Mouse (Mus musculus): ENCODE measurements around the gene Tmem255a. TPM values are rescaled to one million over a fixed set of nuclear protein-coding genes. Genes with fewer than 3 reads are reported as not detected.

The Tmem255a gene
- total and polyA plus RNA-seq, 2 experiments from 2014 or later, result 38.5 to 41.4 TPM

DNA sequence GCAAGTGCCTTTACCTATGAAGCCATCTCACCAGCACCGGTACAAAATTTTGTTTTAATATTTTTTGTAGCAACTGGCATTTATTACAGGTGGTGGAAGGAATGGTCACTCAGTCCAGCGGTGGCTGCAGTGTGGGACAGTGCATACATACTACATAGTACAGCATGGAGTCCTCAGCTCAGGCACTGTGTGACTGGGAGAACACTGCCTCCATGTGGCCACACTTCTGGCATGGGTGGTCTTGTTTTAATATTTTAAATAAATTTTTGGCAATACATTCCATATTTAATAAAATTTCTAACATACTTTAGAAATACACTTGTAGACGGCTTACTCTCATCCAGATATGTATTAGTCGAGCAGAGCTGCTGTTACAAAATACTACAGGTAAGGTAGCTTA lies 85.6 kb downstream of the Tmem255a start:
- no peak for TF ChIP-seq CTCF (IDR thresholded peaks at IDR 0.05; ENCODE audit: low read depth)
- no peak overlapping the region for H3K9ac ChIP-seq (replicated peaks; ENCODE audit: low read length)
- no peaks in the 10 kb centered on the region for H3K36me3 ChIP-seq (ENCODE audit: insufficient read depth, low read length)
- no peak overlapping the region for H3K27ac ChIP-seq
- H3K9me3 ChIP-seq (ENCODE audit: low read length), result no peaks in the 10 kb centered on the region
- no peaks in the 10 kb centered on the region for H3K27me3 ChIP-seq (ENCODE audit: insufficient read depth, low read length)
- 84% methylated on average over 4 of the region's 4 CpGs for WGBS
- H3K4me1 ChIP-seq (ENCODE audit: insufficient read depth, low read length), result no peaks in the 10 kb centered on the region
- no peak for DNase-seq (ENCODE audit: low spot score)
- no peak overlapping the region for H3K4me3 ChIP-seq (ENCODE audit: low read length)
- no peak overlapping the region for H3K4me2 ChIP-seq (ENCODE audit: low read depth, low read length)
- ATAC-seq, result no peak

DNA sequence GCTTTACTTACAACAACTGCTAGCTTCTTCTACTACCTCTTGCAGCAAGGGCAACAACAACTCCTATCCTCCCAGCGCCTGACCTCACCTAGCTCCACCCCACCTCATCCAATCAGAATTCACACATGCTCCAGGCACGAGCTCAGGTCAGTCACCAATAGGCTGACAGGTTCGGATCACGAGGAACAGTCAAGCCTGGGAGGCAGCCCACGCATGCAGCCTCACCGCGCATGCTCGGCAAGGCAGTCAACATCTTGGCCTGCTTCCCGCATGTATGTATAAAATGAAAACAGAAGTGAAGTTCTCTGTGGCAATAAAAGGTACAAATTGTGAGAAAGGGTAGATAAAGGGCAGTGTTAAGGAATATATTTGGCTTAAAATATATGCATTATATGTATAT lies 86.2 kb downstream of the Tmem255a start:
- TF ChIP-seq CTCF (IDR thresholded peaks at IDR 0.05; ENCODE audit: low read depth), result no peak
- Histone ChIP-seq H3K4me1 (ENCODE audit: insufficient read depth, low read length) (no peaks in the 10 kb centered on the region), H3K4me3 (ENCODE audit: low read length) (no peak overlapping the region), H3K4me2 (ENCODE audit: low read depth, low read length) (no peak overlapping the region), H3K9me3 (ENCODE audit: low read length) (no peaks in the 10 kb centered on the region), H3K9ac (replicated peaks; ENCODE audit: low read length) (no peak overlapping the region), H3K27ac (no peak overlapping the region), H3K27me3 (ENCODE audit: insufficient read depth, low read length) (no peaks in the 10 kb centered on the region), H3K36me3 (ENCODE audit: insufficient read depth, low read length) (no peaks in the 10 kb centered on the region)
- ATAC-seq (no peak), DNase-seq (ENCODE audit: low spot score) (no peak)
- WGBS, result 84% methylated on average over 9 of the region's 9 CpGs

DNA sequence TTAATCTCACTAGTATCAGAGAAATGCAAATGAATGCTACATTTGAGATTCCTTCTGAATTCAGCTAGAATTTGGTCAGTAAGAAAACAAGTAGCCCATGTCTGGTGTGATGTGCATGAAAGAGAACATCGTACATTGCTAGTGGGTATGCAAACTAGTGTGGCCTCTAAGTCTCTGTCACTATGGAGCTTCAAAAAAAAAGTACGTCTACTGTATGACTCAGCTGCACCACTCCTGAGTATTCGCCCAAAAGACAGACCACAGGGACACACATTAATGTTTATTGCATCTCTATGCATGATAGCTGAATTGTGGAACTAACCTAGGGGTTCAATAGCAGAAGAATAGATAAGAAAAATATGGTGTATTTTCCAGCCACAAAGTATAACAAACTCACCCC lies 86.9 kb downstream of the Tmem255a start:
- 86% methylated on average over 3 of the region's 3 CpGs for WGBS
- no peak overlapping the region for H3K27ac ChIP-seq
- H3K27me3 ChIP-seq (ENCODE audit: insufficient read depth, low read length), result no peaks in the 10 kb centered on the region
- no peak overlapping the region for H3K4me3 ChIP-seq (ENCODE audit: low read length)
- no peaks in the 10 kb centered on the region for H3K4me1 ChIP-seq (ENCODE audit: insufficient read depth, low read length)
- DNase-seq (ENCODE audit: low spot score) (no peak), ATAC-seq (no peak)
- no peak overlapping the region for H3K4me2 ChIP-seq (ENCODE audit: low read depth, low read length)
- TF ChIP-seq CTCF (IDR thresholded peaks at IDR 0.05; ENCODE audit: low read depth), result no peak
- H3K9ac ChIP-seq (replicated peaks; ENCODE audit: low read length), result no peak overlapping the region
- no peaks in the 10 kb centered on the region for H3K36me3 ChIP-seq (ENCODE audit: insufficient read depth, low read length)
- H3K9me3 ChIP-seq (ENCODE audit: low read length), result no peaks in the 10 kb centered on the region

DNA sequence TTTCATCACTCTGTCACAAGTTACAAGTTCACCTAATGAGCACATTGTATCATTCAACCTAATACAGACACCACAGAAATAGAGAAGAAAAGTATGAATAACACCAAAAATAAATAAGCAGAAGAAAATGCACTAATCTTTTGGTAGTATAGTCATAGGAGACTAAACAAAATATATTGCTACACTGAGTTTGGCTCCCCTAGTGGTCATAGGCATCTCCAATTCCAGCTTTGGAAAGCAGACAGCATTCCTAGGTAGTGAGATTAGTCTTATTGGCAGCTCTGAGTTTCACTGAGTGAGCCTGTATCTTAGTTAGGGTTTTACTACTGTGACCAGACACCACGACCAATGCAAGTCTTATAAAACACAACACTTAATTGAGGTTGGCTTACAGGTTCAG lies 93.1 kb downstream of the Tmem255a start:
- Histone ChIP-seq H3K4me3 (ENCODE audit: low read length) (no peak overlapping the region), H3K36me3 (ENCODE audit: insufficient read depth, low read length) (no peaks in the 10 kb centered on the region), H3K9me3 (ENCODE audit: low read length) (no peaks in the 10 kb centered on the region), H3K9ac (replicated peaks; ENCODE audit: low read length) (no peak overlapping the region), H3K27ac (no peak overlapping the region), H3K4me2 (ENCODE audit: low read depth, low read length) (no peak overlapping the region), H3K27me3 (ENCODE audit: insufficient read depth, low read length) (no peaks in the 10 kb centered on the region), H3K4me1 (ENCODE audit: insufficient read depth, low read length) (no peaks in the 10 kb centered on the region)
- TF ChIP-seq CTCF (IDR thresholded peaks at IDR 0.05; ENCODE audit: low read depth), result peak; percentile 45
- 80% methylated on average over 1 of the region's 1 CpGs for WGBS
- ATAC-seq (no peak), DNase-seq (ENCODE audit: low spot score) (no peak)

Small RNAs within 50 kb of the gene (microRNA-seq; reads per million reads assigned to microRNA genes)
- 0.53 to 0.72 reads per million in 2 experiments for gene Mir3110

Other genes starting within 250 kb of the Tmem255a start
- not detected in 2 replicates for gene Btg1-ps1, start 233.6 kb downstream of the Tmem255a start, total RNA-seq (2014; rRNA removed)
- gene Btg1-ps1, start 233.6 kb downstream of the Tmem255a start, polyA plus RNA-seq (2015; fragmentation: Nextera tagmentation; extraction: Ambion mirVana), result not detected in 2 replicates
- gene Btg1-ps2, start 209.3 kb downstream of the Tmem255a start, total RNA-seq (2014; rRNA removed), result not detected in 2 replicates
- gene Btg1-ps2, start 209.3 kb downstream of the Tmem255a start, polyA plus RNA-seq (2015; fragmentation: Nextera tagmentation; extraction: Ambion mirVana), result not detected in 2 replicates
- gene Rhox10, start 186.0 kb downstream of the Tmem255a start, total RNA-seq (2014; rRNA removed), result not detected in 2 replicates
- not detected in 2 replicates for gene Rhox10, start 186.0 kb downstream of the Tmem255a start, polyA plus RNA-seq (2015; fragmentation: Nextera tagmentation; extraction: Ambion mirVana)
- gene Rhox11, start 167.3 kb downstream of the Tmem255a start, total RNA-seq (2014; rRNA removed), result not detected in 2 replicates
- gene Rhox11, start 167.3 kb downstream of the Tmem255a start, polyA plus RNA-seq (2015; fragmentation: Nextera tagmentation; extraction: Ambion mirVana), result not detected in 2 replicates
- gene Rhox12, start 141.5 kb downstream of the Tmem255a start, total RNA-seq (2014; rRNA removed), result not detected in 2 replicates
- gene Rhox12, start 141.5 kb downstream of the Tmem255a start, polyA plus RNA-seq (2015; fragmentation: Nextera tagmentation; extraction: Ambion mirVana), result not detected in 2 replicates
- gene Rhox13, start 131.2 kb downstream of the Tmem255a start, total RNA-seq (2014; rRNA removed), result not detected in 2 replicates
- gene Rhox13, start 131.2 kb downstream of the Tmem255a start, polyA plus RNA-seq (2015; fragmentation: Nextera tagmentation; extraction: Ambion mirVana), result not detected in 2 replicates
- 20.5 and 26.8 TPM in 2 replicates for gene Zbtb33, start 62.6 kb downstream of the Tmem255a start, total RNA-seq (2014; rRNA removed)
- gene Zbtb33, start 62.6 kb downstream of the Tmem255a start, polyA plus RNA-seq (2015; fragmentation: Nextera tagmentation; extraction: Ambion mirVana), result 3.0 and 3.3 TPM in 2 replicates
- 0.47 TPM in 1 of 2 replicates, not detected in the other for gene Atp1b4, start 63.7 kb upstream of the Tmem255a start, total RNA-seq (2014; rRNA removed)
- gene Atp1b4, start 63.7 kb upstream of the Tmem255a start, polyA plus RNA-seq (2015; fragmentation: Nextera tagmentation; extraction: Ambion mirVana), result not detected in 2 replicates
- 56.5 and 64.3 TPM in 2 replicates for gene Lamp2, start 204.0 kb upstream of the Tmem255a start, total RNA-seq (2014; rRNA removed)
- gene Lamp2, start 204.0 kb upstream of the Tmem255a start, polyA plus RNA-seq (2015; fragmentation: Nextera tagmentation; extraction: Ambion mirVana), result 79.8 and 84.8 TPM in 2 replicates

Measured in hindbrain, postnatal 0 days (tissue).